Mouse (Mus musculus) hindbrain, embryonic 16.5 days (tissue): Measurements from ENCODE around the gene Hils1. TPM values are rescaled to one million over a fixed set of nuclear protein-coding genes. Genes with fewer than 3 reads are reported as not detected.

ENCODE experiments used
- ATAC-seq: fragments of 200-750 bp; cut with Nextera tagmentation; 2 replicates; pipeline ENCODE4 v1.8.0; 2017; ENCODE audit warnings: moderate TSS enrichment, moderate library complexity
- H3K27ac ChIP-seq: fragments of 300-500 bp; sonication (generic); 2 replicates; pipeline ENCODE4 v1.5.1; 2014; ENCODE audit warnings: low read depth, mild to moderate bottlenecking, control low read depth, low read length, moderate library complexity
- H3K27me3 ChIP-seq: fragments of 300-500 bp; sonication (generic); replicated peaks from 2 replicates; pipeline ENCODE4 v1.6.1; 2014; ENCODE audit warnings: low read length; ENCODE audit not compliant: control insufficient read depth, insufficient read depth
- H3K36me3 ChIP-seq: fragments of 300-500 bp; sonication (generic); 2 replicates; pipeline ENCODE4 v1.6.1; 2014; ENCODE audit warnings: mild to moderate bottlenecking, low read length, moderate library complexity, mixed read lengths; ENCODE audit not compliant: control insufficient read depth, insufficient read depth
- H3K4me1 ChIP-seq: fragments of 300-500 bp; sonication (generic); 2 replicates; pipeline ENCODE4 v1.6.1; 2014; ENCODE audit warnings: low read depth, low read length; ENCODE audit not compliant: control insufficient read depth, insufficient read depth
- H3K4me2 ChIP-seq: fragments of 300-500 bp; sonication (generic); 2 replicates; pipeline ENCODE4 v1.6.1; 2014; ENCODE audit warnings: mild to moderate bottlenecking, low read length, control low read depth, moderate library complexity
- H3K4me3 ChIP-seq: fragments of 300-500 bp; sonication (generic); 2 replicates; pipeline ENCODE4 v1.5.1; 2014; ENCODE audit warnings: mild to moderate bottlenecking, low read length, control low read depth, moderate library complexity
- H3K9ac ChIP-seq: fragments of 300-500 bp; sonication (generic); 2 replicates; pipeline ENCODE4 v1.6.1; 2014; ENCODE audit warnings: low read depth, mild to moderate bottlenecking, control low read depth, low read length, moderate library complexity
- H3K9me3 ChIP-seq: fragments of 300-500 bp; sonication (generic); 2 replicates; pipeline ENCODE4 v1.6.1; 2014; ENCODE audit warnings: mild to moderate bottlenecking, low read length, moderate library complexity; ENCODE audit not compliant: control insufficient read depth
- WGBS: fragments of 180-500 bp; shearing (Covaris S2); extraction: QIAGEN DNeasy Blood & Tissue Kit; methylation state at CpG from one replicate; pipeline ENCODE4 v1.1.7; 2014; 5-methylcytosine and 5-hydroxymethylcytosine counted together
- polyA plus RNA-seq: library from polyadenylated mRNA; unstranded; fragments of >200 nt; fragmentation: Nextera tagmentation; extraction: Ambion mirVana; gene quantifications from 2 replicates; pipeline ENCODE4 v1.2.1, GENCODE M21; 2015

The Hils1 gene
- polyA plus RNA-seq, 1 experiment from 2014 or later, result not detected

GRCm38 (mm10) chr11:94978947-94979346 lies 11.6 kb downstream of the Hils1 start:
- Histone ChIP-seq H3K4me3 (peak overlapping the region; percentile 30), H3K9me3 (no peaks in the 10 kb centered on the region), H3K27ac (peak overlapping the region; percentile 82), H3K27me3 (no peaks in the 10 kb centered on the region), H3K4me2 (peak overlapping the region; percentile 58), H3K9ac (peak overlapping the region; percentile 53), H3K36me3 (no peaks in the 10 kb centered on the region), H3K4me1 (peaks cover 10% of the 10 kb centered on the region)
- WGBS, result 0% methylated on average over 20 of the region's 20 CpGs
- ATAC-seq, result peak; percentile 96

- Histone ChIP-seq H3K27me3 (no peaks in the 10 kb centered on the region), H3K4me1 (peaks cover 10% of the 10 kb centered on the region), H3K9me3 (no peaks in the 10 kb centered on the region), H3K9ac (peak overlapping the region; percentile 52), H3K36me3 (no peaks in the 10 kb centered on the region), H3K4me3 (peak overlapping the region; percentile 30), H3K4me2 (peak overlapping the region; percentile 58), H3K27ac (peak overlapping the region; percentile 72)
- ATAC-seq, result peak; percentile 6; the same call in 1 of the 2 replicates
- WGBS, result 76% methylated on average over 11 of the region's 11 CpGs
These were observed 12.2 kb downstream of the Hils1 start for GRCm38 (mm10) chr11:94979462-94980179.

GRCm38 (mm10) chr11:94985140-94985539 lies 17.7 kb downstream of the Hils1 start:
- Histone ChIP-seq H3K4me3 (no peak overlapping the region), H3K27me3 (no peaks in the 10 kb centered on the region), H3K36me3 (no peaks in the 10 kb centered on the region), H3K9me3 (no peaks in the 10 kb centered on the region), H3K27ac (no peak overlapping the region), H3K9ac (no peak overlapping the region), H3K4me1 (peaks cover 13% of the 10 kb centered on the region), H3K4me2 (no peak overlapping the region)
- WGBS, result 55% methylated on average over 1 of the region's 1 CpGs
- ATAC-seq, result no peak

- H3K27me3 ChIP-seq, result no peaks in the 10 kb centered on the region
- H3K27ac ChIP-seq, result no peak overlapping the region
- no peaks in the 10 kb centered on the region for H3K36me3 ChIP-seq
- no peak overlapping the region for H3K4me3 ChIP-seq
- H3K9ac ChIP-seq, result no peak overlapping the region
- no peaks in the 10 kb centered on the region for H3K9me3 ChIP-seq
- H3K4me2 ChIP-seq, result no peak overlapping the region
- peaks cover 18% of the 10 kb centered on the region for H3K4me1 ChIP-seq
- WGBS, result 77% methylated on average over 5 of the region's 5 CpGs
- ATAC-seq, result no peak
These were observed 18.4 kb downstream of the Hils1 start for GRCm38 (mm10) chr11:94985822-94986221.

- Histone ChIP-seq H3K9me3 (no peaks in the 10 kb centered on the region), H3K27me3 (no peaks in the 10 kb centered on the region), H3K9ac (no peak overlapping the region), H3K4me3 (no peak overlapping the region), H3K4me2 (no peak overlapping the region), H3K4me1 (peaks cover 18% of the 10 kb centered on the region), H3K27ac (no peak overlapping the region), H3K36me3 (no peaks in the 10 kb centered on the region)
- no peak for ATAC-seq
- WGBS, result 78% methylated on average over 2 of the region's 2 CpGs
These were observed 19.0 kb downstream of the Hils1 start for GRCm38 (mm10) chr11:94986435-94986834.

GRCm38 (mm10) chr11:94987341-94987740 lies 19.9 kb downstream of the Hils1 start:
- H3K36me3 ChIP-seq, result no peaks in the 10 kb centered on the region
- no peak overlapping the region for H3K9ac ChIP-seq
- 57% methylated on average over 6 of the region's 6 CpGs for WGBS
- H3K4me2 ChIP-seq, result no peak overlapping the region
- no peaks in the 10 kb centered on the region for H3K27me3 ChIP-seq
- H3K4me1 ChIP-seq, result peaks cover 18% of the 10 kb centered on the region
- no peak overlapping the region for H3K4me3 ChIP-seq
- H3K27ac ChIP-seq, result no peak overlapping the region
- ATAC-seq, result no peak
- no peaks in the 10 kb centered on the region for H3K9me3 ChIP-seq

GRCm38 (mm10) chr11:94987851-94988250 lies 20.5 kb downstream of the Hils1 start:
- Histone ChIP-seq H3K4me3 (no peak overlapping the region), H3K9me3 (no peaks in the 10 kb centered on the region), H3K27me3 (no peaks in the 10 kb centered on the region), H3K4me2 (no peak overlapping the region), H3K36me3 (no peaks in the 10 kb centered on the region), H3K9ac (no peak overlapping the region), H3K27ac (no peak overlapping the region), H3K4me1 (peaks cover 18% of the 10 kb centered on the region)
- no peak for ATAC-seq
- 86% methylated on average over 8 of the region's 8 CpGs for WGBS

- Histone ChIP-seq H3K4me1 (peaks cover 29% of the 10 kb centered on the region), H3K36me3 (no peaks in the 10 kb centered on the region), H3K9me3 (no peaks in the 10 kb centered on the region), H3K4me2 (peak overlapping the region; percentile 96), H3K9ac (peak overlapping the region; percentile 78), H3K27ac (peak overlapping the region; percentile 95), H3K4me3 (peak overlapping the region; percentile 68), H3K27me3 (no peaks in the 10 kb centered on the region)
- no peak for ATAC-seq
- WGBS, result 16% methylated on average over 10 of the region's 10 CpGs
These were observed 21.6 kb downstream of the Hils1 start for GRCm38 (mm10) chr11:94988780-94989561.

- Histone ChIP-seq H3K9me3 (no peaks in the 10 kb centered on the region), H3K27ac (peak overlapping the region; percentile 95), H3K4me2 (peak overlapping the region; percentile 96), H3K27me3 (no peaks in the 10 kb centered on the region), H3K36me3 (no peaks in the 10 kb centered on the region), H3K4me1 (peaks cover 35% of the 10 kb centered on the region), H3K9ac (peak overlapping the region; percentile 78), H3K4me3 (peak overlapping the region; percentile 68)
- ATAC-seq, result peak; percentile 73
- WGBS, result under 1% methylated on average over 12 of the region's 12 CpGs
These were observed 22.2 kb downstream of the Hils1 start for GRCm38 (mm10) chr11:94989562-94990017.
